Mouse (Mus musculus) kidney, postnatal 10 days (tissue): ENCODE data around the gene Gtse1.
"Not testable (repeated sequence)": the region's sequence is repeated elsewhere in the genome, so short reads cannot be mapped to it uniquely, and the experiment has no call there.

ENCODE experiments used
- DNase-seq: peaks from one replicate; pipeline ENCODE4 v3.0.0; 2021; ENCODE audit warnings: mixed read lengths

The Gtse1 gene

GRCm38 (mm10) chr15:85859490-85860031, at the start of gene Gtse1:
Gtse1 (plus strand) TSS chr15:85859745.
- DNase-seq: peak; percentile 96

GRCm38 (mm10) chr15:85810462-85810805, 49.1 kb upstream of the Gtse1 start:
- no peak for DNase-seq

GRCm38 (mm10) chr15:85810806-85811521, 48.6 kb upstream of the Gtse1 start:
- peak; percentile 53 for DNase-seq

GRCm38 (mm10) chr15:85811535-85812277, 47.8 kb upstream of the Gtse1 start, which contains the start of gene Cdpf1:
Cdpf1 (minus strand) TSS chr15:85811697.
- peak; percentile 99 for DNase-seq

- DNase-seq: no peak
These were observed 46.1 kb upstream of the Gtse1 start for GRCm38 (mm10) chr15:85813428-85813827.

- DNase-seq: peak; percentile 61
These were observed 38.1 kb upstream of the Gtse1 start, which contains the start of gene Pkdrej for GRCm38 (mm10) chr15:85821203-85822010. Pkdrej (minus strand) TSS chr15:85821734.

GRCm38 (mm10) chr15:85822011-85822359, 37.6 kb upstream of the Gtse1 start:
- DNase-seq: no peak

GRCm38 (mm10) chr15:85826676-85827075, 32.9 kb upstream of the Gtse1 start:
- no peak for DNase-seq

- DNase-seq: no peak
These were observed 31.5 kb upstream of the Gtse1 start for GRCm38 (mm10) chr15:85828071-85828470.

GRCm38 (mm10) chr15:85829470-85829869, 30.1 kb upstream of the Gtse1 start:
- DNase-seq: no peak

GRCm38 (mm10) chr15:85831954-85832590, 27.5 kb upstream of the Gtse1 start, which contains the start of gene Ttc38:
Ttc38 (plus strand) TSS chr15:85832306.
- DNase-seq: peak; percentile 87

- DNase-seq: no peak
These were observed 26.9 kb upstream of the Gtse1 start for GRCm38 (mm10) chr15:85832599-85832998.

- no peak for DNase-seq
These were observed 24.2 kb upstream of the Gtse1 start for GRCm38 (mm10) chr15:85835335-85835734.

GRCm38 (mm10) chr15:85836887-85837286, 22.7 kb upstream of the Gtse1 start:
- DNase-seq: no peak

GRCm38 (mm10) chr15:85840983-85841382, 18.6 kb upstream of the Gtse1 start:
- peak; percentile 59 for DNase-seq

- no peak for DNase-seq
These were observed 17.7 kb upstream of the Gtse1 start for GRCm38 (mm10) chr15:85841796-85842360.

- no peak for DNase-seq
These were observed 14.5 kb upstream of the Gtse1 start for GRCm38 (mm10) chr15:85845071-85845470.

GRCm38 (mm10) chr15:85851656-85852392, 7.7 kb upstream of the Gtse1 start:
- no peak for DNase-seq

- DNase-seq: peak; percentile 38
These were observed 510 bp upstream of the Gtse1 start for GRCm38 (mm10) chr15:85858980-85859489.

GRCm38 (mm10) chr15:85865913-85866312, 6.4 kb downstream of the Gtse1 start:
- not testable (repeated sequence) for DNase-seq

GRCm38 (mm10) chr15:85867696-85868095, 8.2 kb downstream of the Gtse1 start:
- DNase-seq: peak; percentile 84
